Mouse (Mus musculus): ENCODE results near the gene Scp2. TPM values are rescaled to one million over a fixed set of nuclear protein-coding genes. Genes with fewer than 3 reads are reported as not detected.
"Not testable (repeated sequence)": the region's sequence is repeated elsewhere in the genome, so short reads cannot be mapped to it uniquely, and the experiment has no call there.

The Scp2 gene
- total RNA-seq (2021), result 100 to 1,000 TPM; 103 to 135 TPM
- long read RNA-seq, experiment 1, transcript Scp2-201 (16 exons, 2,640 nt), result minor isoform, 18 of 210 reads
- long read RNA-seq, experiment 1, transcript Scp2-202 (5 exons, 772 nt), result major isoform, 188 of 210 reads
- long read RNA-seq, experiment 1, partial matches to known transcripts, result 1 of 210 reads
- long read RNA-seq, experiment 1, other reads (novel, unspliced or antisense), result 2 of 210 reads
- long read RNA-seq, experiment 2, transcript Scp2-201 (16 exons, 2,640 nt), result minor isoform, 20 of 232 reads
- long read RNA-seq, experiment 2, transcript Scp2-202 (5 exons, 772 nt), result major isoform, 187 of 232 reads
- long read RNA-seq, experiment 2, partial matches to known transcripts, result 2 of 232 reads
- long read RNA-seq, experiment 2, other reads (novel, unspliced or antisense), result 22 of 232 reads

DNA sequence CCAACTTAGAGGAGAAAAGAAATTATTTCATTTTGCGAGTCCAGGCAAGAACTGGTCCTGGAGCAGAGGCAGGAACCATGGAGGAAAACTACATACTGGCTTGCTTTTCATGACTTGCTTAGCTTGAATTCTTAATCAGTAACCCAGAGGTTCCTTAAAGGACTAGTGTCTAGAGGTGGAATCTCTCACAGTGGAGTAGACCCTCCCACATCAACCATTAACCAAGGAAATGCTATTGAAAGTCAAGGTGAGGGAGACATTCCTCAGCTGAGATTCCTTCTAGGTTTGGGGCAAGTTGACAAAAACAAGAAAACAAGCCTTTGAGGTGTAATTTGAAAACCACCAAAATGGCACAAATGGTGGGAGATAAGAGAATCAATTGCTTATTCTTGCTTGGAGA, at the start of gene Scp2:
Gene Scp2 (minus strand): TSS at position 119 of the 400 bp plus-strand sequence.
- intact Hi-C loops (cut with DNase I; ENCODE audit: low total_unique reads), result no loop called here
- no peak for DNase-seq

DNA sequence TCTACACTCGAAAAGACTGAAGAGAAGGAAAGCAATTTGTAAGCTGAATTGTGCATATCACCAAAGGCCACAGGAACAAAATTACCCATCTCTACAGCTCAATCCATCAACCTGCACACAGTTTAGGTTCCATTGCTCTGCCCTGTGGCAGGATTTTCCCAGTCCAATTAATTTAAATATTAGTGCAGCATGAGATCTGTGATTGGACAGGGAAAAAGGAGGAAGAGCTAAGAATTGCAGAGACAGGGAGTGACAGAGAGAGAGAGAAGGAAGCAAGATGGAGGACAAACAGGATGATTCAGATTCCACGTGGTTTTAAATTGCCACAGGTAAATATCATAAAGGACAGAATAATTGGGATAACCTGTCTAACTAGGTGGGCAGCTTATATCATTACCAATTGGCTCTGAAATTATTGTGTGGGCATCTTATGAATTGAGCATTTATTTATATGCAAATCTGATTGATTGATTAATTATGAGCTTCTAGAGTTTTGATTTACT, 48.1 kb upstream of the Scp2 start:
- intact Hi-C loops (cut with DNase I; ENCODE audit: low total_unique reads), result no loop called here
- no peak for DNase-seq

DNA sequence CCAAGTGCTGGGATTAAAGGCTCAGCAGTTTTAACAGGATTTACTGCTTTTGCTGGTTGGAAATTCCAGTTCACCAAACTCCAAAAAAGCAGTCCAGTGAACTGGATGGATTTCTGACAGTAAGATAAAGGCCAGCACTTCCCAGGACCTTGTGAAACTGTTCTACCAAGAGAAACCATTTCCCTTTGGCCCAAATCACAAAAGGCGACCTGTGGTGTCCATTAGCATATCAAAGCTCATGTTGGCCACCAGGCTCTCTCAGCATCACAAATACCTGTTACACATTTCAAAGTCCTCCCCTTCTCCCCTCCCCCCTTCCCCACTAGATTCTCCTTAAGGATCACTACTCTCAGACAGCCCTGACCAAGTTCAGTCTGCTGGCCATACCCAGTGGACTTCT, 37.5 kb upstream of the Scp2 start:
- DNase-seq, result no peak
- intact Hi-C loops (cut with DNase I; ENCODE audit: low total_unique reads), result no loop called here

DNA sequence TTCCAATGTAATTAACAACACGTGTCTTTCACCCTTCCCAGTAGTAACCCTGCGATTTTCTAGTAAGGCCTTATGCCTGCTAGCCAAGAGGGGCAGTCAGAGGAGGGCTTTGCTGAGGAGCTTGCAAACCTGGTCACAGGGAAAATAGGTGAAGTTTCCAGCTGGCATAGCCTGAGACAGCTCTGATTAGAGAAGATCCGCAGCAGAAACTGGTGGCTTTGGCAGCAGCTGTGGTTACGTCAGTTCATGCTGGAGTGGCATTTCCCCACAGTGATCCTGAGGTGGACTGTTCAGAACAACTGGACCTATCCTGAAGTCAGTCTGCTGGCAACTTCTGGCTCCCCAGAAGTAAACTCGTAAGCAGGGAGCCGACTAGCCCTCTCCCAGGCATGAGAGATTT, 23.3 kb upstream of the Scp2 start:
- DNase-seq, result no peak
- intact Hi-C loops (cut with DNase I; ENCODE audit: low total_unique reads), result no loop called here

DNA sequence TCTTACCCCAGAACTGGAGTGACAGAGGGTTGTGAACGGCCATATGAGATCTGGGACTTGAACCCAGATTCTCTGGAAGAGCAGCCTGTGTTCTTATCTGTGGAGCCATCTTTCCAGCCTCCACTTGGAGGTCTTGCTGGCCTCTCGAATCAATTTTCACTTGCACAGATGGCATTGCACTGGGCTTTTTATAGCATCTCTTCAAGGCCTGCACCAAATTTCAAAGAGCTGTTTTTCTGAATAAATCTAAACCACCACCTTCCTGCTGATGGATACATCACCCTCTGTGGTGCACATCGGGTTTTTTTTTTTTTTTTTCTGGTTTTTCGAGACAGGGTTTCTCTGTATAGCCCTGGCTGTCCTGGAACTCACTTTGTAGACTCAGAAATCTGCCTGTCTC, 22.1 kb upstream of the Scp2 start:
- DNase-seq, result no peak
- intact Hi-C loops (cut with DNase I; ENCODE audit: low total_unique reads), result no loop called here

DNA sequence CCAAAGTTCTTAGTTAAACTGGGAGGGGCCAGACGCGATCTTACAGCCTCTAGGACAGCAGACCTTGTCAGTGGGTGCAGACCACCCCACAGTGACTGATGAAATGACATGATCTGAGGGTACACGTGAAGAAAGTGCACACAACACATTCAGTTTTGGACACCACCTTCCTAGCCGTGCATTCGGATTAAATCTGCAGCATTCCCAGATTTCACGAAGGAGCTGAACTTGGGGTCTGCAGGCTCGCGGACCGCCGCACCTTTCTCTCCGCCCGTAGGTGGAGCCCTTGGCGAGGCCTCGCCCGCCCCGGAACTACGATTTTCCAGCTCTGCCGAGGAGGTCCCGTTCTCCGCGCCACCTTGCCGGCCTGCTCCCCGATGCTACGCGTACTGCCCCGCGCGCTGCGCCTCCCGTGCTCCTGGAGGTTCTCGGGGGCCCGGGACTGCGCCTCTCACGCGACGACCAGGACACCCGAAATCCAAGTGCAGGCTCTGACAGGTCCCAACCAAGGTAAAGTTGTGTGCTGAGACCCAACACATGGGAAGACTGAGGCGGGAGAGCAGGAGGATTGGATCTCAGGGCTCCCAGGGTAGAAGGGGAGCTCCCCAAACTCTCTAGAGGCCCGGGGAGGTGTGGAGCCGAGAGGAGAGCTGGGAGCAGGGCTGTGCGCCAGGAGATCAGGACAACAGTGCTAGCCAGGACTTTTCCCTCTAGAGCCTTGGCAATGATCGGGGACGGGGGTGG, 20.5 kb upstream of the Scp2 start, which contains the start of gene Echdc2:
Gene Echdc2 (plus strand): TSS at position 286 of the 744 bp plus-strand sequence.
- intact Hi-C loops (cut with DNase I; ENCODE audit: low total_unique reads), result no loop called here
- DNase-seq, result peak; percentile 32

DNA sequence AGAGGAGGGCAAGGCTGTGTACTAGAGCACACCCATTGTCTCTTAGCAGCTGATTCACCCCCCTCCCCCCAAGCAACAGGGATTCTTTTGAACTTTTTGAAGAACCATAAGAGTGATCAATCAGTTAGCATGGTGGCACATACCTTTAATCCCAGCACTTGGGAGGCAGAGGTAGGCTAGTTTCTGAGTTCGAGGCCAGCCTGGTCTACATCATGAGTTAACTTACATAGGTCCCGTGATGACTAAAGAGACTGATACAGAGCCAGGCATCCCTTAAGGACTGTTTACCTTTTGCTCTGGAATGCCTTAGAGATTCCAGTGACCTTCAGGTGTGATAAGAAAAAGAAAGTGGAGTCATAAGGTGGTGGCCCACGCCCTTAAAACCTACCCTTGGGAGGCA, 18.5 kb upstream of the Scp2 start:
- intact Hi-C loops (cut with DNase I; ENCODE audit: low total_unique reads), result no loop called here
- no peak for DNase-seq

DNA sequence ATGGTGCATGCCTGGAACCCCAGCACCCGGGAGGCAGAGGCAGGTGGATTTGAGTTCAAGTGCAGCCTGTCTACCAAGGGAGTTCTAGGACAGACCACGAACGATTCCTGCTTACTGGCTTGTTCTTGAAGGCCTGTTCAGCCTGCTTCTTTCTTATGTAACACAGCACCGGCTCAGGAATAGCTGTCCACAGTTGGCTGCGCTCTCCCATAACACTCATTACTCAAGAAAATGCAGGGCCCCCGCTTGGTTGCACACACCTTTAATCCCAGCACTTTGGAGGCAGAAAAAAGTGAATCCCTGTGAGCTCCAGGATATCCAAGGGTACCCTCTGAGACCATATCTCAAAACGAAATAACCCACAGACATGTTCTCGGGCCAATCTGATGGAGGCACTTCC, 17.1 kb upstream of the Scp2 start:
- DNase-seq, result no peak
- intact Hi-C loops (cut with DNase I; ENCODE audit: low total_unique reads), result no loop called here

DNA sequence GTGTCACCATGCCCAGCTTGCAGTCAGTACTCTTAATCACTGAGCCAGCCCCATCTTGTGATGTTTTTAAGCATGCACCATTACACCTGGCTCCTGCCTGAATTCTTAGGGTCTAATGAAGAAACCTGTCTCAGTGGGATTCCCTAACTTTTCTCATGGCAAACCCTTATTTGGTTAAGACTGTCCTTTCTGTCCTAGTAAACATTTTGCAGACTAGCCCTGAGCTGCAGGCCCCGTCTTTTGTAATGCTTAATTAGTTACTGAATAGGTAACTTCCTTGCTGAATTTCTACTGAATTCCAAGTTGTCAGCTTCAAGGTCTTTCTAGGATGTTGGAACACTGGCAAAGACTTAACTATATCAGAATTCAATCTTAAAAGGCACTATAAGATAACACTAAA, 10.3 kb upstream of the Scp2 start:
- intact Hi-C loops (cut with DNase I; ENCODE audit: low total_unique reads); DNase-seq: not testable (repeated sequence)

DNA sequence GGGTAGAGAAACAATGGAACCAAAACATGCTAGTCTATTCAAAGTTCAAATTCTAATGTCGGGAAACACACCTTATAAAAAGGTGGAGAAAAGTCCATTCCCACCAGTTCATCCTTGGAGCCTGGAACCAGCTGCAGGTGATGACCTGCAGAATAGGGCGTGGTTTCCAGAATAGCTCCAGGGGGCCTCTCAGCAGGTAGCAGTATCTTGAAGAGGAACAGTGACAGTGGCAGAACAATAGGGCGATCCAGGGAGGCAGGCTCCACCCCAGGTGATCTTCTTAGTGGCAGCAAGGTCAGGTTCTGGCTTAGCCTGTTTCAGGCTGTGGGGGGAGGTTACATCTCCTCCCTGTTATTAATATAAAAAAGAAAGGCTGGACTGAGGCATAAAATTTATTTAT, 756 bp upstream of the Scp2 start:
- DNase-seq; intact Hi-C loops (cut with DNase I; ENCODE audit: low total_unique reads): not testable (repeated sequence)

DNA sequence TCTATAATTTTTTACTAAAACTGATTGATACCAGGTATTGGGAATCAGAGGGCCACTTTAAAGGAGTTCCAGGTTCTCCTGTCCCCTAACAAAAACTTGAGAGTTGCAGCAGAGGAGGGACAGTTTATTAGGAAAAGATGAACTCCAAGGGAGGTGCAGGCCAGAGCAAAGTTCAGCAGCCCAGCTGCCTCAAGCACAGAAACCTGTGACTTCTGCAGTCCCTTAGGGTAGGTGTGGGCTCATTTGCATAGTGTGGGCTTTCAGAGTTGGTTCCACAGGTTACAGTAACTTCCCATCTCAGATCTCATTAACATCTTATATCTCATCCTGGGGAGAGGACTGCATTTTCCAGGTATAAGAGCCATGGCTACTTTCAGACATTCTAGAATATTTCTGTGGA, 1.0 kb downstream of the Scp2 start:
- no peak for DNase-seq
- intact Hi-C loops (cut with DNase I; ENCODE audit: low total_unique reads), result no loop called here

DNA sequence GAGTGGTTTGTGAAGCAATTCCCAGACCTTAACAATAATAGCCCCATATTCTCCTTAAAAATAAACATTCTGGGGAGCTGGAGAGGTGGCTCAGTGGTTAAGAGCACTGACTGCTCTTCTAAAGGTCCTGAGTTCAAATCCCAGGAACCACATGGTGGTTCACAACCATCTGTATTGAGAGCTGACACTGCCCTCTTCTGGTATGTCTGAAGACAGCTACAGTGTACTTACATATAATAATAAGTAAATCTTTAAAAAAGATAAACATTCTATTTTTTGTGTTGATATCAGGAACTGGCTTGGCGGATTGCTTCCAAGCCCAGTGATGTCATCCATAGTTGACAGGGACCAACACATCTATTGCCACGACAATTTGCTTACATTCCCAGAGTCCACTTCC, 1.6 kb downstream of the Scp2 start:
- DNase-seq; intact Hi-C loops (cut with DNase I; ENCODE audit: low total_unique reads): not testable (repeated sequence)

DNA sequence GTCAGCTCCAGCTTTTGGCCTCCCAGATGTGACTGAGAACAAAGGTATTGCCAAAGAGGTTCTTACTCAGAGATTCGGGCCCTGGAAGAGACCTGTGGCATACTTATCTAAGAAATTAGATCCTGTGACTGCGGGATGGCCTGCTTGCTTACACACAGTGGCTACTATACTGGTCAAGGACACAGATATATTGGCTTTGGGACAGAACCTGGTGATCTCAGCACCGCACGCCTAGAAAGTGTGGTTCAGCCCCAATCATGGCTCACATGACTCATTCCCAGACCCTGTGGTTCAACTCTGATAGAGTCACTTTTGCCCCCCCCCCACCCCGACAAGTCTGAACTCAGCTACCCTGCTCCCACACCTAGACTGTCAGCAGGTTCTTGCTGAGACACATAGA, 7.9 kb downstream of the Scp2 start:
- intact Hi-C loops (cut with DNase I; ENCODE audit: low total_unique reads), result no loop called here
- DNase-seq, result no peak

DNA sequence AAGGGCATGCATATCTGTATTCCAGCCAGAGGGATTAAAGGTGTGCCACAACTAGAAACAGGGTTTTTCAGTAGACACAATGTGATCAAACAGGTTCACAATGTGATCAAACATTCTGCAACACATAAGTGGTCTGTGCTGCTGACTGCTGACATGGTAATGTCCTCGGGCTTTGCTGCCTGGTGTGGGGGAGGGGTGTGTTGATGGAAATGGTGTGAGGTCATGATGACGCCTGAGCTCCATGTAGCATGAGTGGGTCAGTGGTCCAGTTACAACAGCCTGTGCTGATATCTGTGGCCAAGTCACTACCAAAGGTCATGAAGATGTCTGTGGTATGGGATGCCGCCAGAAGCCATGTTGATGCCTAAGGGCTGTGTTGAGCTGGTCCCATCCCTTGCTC, 14.3 kb downstream of the Scp2 start:
- DNase-seq, result no peak
- intact Hi-C loops (cut with DNase I; ENCODE audit: low total_unique reads), result no loop called here

DNA sequence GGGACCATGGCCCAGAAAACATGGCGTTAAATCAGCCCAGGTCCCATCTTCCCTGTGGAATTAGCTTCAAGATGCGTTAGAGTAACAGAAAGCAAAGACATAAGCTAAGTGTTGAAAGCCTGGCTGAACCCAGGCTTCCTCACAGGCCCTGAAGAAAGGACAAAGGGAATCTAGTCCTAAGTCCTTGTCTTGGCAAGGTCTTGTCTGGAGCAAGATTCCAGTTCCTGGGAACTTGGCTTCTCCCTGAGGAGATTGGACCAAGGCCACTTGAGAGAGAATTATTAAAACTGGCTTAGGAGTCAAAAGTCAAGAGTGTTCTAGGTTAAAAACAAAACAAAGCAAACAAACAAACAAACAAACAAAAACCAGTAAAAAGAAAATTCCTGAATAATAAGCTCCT, 16.5 kb downstream of the Scp2 start:
- intact Hi-C loops (cut with DNase I; ENCODE audit: low total_unique reads), result no loop called here
- no peak for DNase-seq

DNA sequence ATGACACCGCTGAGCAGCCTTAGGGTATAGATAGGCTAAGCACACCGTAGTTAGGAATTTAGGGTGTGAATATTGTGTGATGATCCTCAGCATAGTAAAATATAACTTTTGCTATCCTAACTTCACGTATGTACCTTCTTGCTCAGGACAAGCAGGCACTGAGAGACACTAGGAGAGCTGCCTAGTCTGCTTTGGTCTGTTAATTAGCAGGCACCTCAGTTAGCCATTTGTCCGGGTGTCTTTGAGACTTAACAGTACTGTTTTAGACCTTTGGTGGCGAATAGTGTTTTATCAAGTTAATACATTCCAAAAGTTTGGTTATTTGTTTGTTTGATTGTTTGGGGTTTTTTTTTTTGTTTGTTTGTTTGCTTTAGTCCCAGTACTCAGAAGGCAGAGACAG, 17.3 kb downstream of the Scp2 start:
- intact Hi-C loops (cut with DNase I; ENCODE audit: low total_unique reads), result no loop called here
- no peak for DNase-seq

DNA sequence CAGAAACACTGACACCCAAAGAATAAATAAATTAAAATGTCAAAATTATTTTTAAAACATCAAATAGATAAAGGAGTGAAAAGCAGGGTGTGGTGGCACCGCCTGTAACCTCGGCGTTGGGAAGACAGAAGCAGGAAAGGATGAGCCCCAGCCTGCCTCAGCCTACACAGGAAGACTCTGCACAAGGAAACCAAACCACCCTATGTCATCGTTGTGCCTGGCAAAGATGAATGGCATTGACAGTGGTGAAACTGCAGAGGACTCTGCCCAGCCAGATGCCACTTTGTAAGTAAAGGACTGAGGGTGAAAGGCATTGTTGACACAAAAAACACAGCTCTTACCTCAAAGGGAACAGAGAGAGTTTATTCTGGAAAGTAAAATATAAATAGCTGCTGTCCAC, 18.5 kb downstream of the Scp2 start:
- no peak for DNase-seq
- intact Hi-C loops (cut with DNase I; ENCODE audit: low total_unique reads), result no loop called here

DNA sequence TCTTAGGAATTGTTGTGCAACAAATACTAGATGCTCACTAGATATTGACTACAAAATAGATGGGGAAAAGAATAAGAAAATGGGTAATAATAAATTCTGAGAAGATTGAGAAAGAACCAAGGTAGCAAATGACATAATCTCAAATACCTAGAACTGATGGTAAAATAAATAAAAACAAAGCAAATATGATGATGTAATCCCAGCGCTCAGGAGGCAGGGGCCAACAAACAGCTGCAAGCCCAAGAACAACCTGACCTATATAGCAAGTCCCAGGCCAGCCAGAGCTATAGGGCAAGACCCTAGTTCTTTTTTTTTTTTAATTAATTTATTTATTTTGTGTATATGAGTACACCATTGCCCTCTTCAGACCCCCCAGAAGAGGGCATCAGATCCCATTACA, 20.7 kb downstream of the Scp2 start:
- DNase-seq, result no peak
- intact Hi-C loops (cut with DNase I; ENCODE audit: low total_unique reads), result no loop called here

DNA sequence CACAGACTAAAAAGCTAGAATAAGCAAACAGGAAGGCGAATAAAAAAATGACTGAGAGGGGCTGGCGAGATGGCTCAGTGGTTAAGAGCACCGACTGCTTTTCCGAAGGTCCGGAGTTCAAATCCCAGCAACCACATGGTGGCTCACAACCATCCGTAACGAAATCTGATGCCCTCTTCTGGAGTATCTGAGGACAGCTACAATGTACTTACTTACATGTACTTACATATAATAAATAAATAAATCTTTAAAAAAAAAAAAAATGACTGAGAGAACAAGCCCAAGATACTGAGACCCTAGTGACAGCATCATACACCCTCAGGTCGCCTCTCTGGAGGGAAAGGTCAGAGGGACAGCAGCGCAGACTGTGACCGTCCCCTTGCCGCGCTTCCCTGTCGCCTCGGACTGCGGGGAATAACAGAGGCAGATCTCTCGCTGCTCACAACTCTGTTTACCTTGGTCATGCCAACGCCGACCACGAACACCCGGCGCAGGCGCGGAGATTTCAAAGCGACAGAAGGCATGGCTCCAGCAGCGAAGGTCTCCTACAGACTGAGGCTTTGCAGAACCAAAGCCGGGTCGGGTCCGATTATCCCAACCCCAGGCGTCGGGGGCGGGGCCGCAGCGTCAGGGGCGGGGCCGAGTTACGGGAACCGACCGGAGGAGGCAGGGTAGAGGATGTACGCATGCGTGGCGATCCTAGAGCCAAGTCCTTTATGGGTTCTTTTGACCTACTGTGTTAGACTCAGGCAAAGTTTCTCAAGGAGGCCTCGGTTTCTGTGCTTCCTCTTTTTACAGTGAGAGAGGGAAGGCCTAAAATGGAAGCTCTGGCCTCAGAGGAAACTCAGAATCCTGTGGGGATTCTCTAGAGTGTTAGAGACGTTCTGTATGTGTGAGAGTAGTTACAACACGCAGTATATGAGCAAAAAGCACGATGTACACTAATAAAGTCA, 26.6 kb downstream of the Scp2 start:
- peak; percentile 95 for DNase-seq
- intact Hi-C loops (cut with DNase I; ENCODE audit: low total_unique reads), result no loop called here

DNA sequence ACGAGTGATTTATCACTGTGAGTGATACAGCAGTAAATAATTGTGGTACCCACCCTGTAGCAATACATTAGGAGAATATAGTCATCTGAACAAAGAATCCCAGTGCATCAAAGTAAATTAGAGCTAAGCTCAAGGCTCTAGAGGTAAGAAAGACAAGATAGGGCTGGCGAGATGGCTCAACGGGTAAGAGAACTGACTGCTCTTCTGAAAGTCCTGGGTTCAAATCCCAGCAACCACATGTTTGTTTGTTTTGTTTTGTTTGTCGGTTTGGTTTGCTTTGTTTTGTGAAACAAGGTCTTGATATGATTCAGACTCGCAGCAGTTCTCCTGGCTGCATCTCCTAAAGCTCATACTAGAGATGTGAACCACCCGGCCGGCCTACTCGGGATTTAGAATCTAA, 27.3 kb downstream of the Scp2 start:
- intact Hi-C loops (cut with DNase I; ENCODE audit: low total_unique reads), result no loop called here
- no peak for DNase-seq

Data from gastrocnemius, postnatal 14 days (tissue).